Mouse (Mus musculus): Measurements from ENCODE around the gene Zdhhc14. TPM values are rescaled to one million over a fixed set of nuclear protein-coding genes. Genes with fewer than 3 reads are reported as not detected.

Gene Zdhhc14
- polyA plus RNA-seq, 2 experiments: 2.6 to 5.8 TPM

DNA sequence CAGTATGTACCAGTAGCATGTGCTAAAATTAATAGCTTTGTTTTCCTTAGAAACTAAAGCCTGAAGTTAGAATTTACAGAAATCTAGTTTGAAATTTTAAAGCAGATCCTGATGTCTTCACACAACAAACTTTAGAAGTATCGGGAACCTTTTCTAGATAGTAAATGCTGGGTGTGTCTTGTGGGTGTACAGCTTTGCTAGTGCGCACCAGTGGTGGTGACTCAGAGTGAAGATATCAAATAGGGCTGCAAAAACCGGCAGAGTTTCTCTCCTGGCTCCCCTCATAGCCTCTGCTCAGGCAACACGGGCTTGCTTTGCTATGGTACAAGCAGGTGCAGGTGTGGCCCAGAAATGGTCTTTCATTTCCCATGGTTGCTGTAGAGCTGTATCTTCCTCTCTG is 157.8 kb downstream of the Zdhhc14 start:
- no peaks in the 10 kb centered on the region for H3K27me3 ChIP-seq (ENCODE audit: control insufficient read depth, insufficient read depth, low read length)
- H3K9ac ChIP-seq (replicated peaks): no peak overlapping the region
- WGBS (ENCODE audit: insufficient replicate concordance): 65% methylated on average over 4 of the region's 4 CpGs
- H3K4me2 ChIP-seq (ENCODE audit: low read depth): no peak overlapping the region
- no peaks in the 10 kb centered on the region for H3K36me3 ChIP-seq (replicated peaks; ENCODE audit: control insufficient read depth, insufficient read depth, low read depth)
- DNase-seq (ENCODE audit: low read depth in 3 of 3, low spot score in 3 of 3) (no peak), ATAC-seq (ENCODE audit: insufficient read depth) (no peak)
- H3K4me1 ChIP-seq (replicated peaks; ENCODE audit: control insufficient read depth in 2 of 2, insufficient read depth in 2 of 2, low read length in 1 of 2): no peaks in the 10 kb centered on the region
- H3K27ac ChIP-seq: no peak overlapping the region
- no peak overlapping the region for H3K4me3 ChIP-seq (ENCODE audit: insufficient read depth in 1 of 2, low read depth in 2 of 2, low read length in 2 of 2)
- H3K9me3 ChIP-seq (ENCODE audit: control insufficient read depth, low read length): no peaks in the 10 kb centered on the region
- no peak for TF ChIP-seq EP300 (IDR thresholded peaks at IDR 0.05; ENCODE audit: low read depth)
- TF ChIP-seq CTCF (IDR thresholded peaks at IDR 0.05; ENCODE audit: low read depth): no peak

DNA sequence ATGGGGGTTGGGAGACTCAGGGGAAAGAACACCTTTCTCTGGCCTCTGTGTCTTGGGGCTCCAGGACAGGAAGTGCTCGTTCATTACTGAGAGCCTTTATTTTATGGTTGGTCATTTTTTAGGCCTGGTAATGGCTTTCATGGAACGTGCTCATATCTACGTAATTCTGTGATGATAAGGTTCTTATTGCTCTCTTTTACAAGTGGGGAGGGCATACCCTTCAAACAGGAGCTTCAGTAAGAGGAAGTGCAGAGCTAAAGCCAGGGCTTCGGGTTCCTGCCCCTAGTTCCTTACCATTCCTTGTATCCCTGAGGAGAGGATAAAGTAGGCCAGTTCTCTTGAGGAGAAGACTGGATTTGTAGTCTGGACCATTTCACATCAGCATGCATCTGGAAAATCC is 158.3 kb downstream of the Zdhhc14 start:
- no peaks in the 10 kb centered on the region for H3K4me1 ChIP-seq (replicated peaks; ENCODE audit: control insufficient read depth in 2 of 2, insufficient read depth in 2 of 2, low read length in 1 of 2)
- 54% methylated on average over 4 of the region's 4 CpGs for WGBS (ENCODE audit: insufficient replicate concordance)
- no peak overlapping the region for H3K27ac ChIP-seq
- ATAC-seq (ENCODE audit: insufficient read depth) (no peak), DNase-seq (ENCODE audit: low read depth in 3 of 3, low spot score in 3 of 3) (no peak)
- H3K27me3 ChIP-seq (ENCODE audit: control insufficient read depth, insufficient read depth, low read length): no peaks in the 10 kb centered on the region
- TF ChIP-seq CTCF (IDR thresholded peaks at IDR 0.05; ENCODE audit: low read depth) (no peak), EP300 (IDR thresholded peaks at IDR 0.05; ENCODE audit: low read depth) (no peak)
- H3K4me3 ChIP-seq (ENCODE audit: insufficient read depth in 1 of 2, low read depth in 2 of 2, low read length in 2 of 2): no peak overlapping the region
- H3K9me3 ChIP-seq (ENCODE audit: control insufficient read depth, low read length): no peaks in the 10 kb centered on the region
- no peak overlapping the region for H3K4me2 ChIP-seq (ENCODE audit: low read depth)
- H3K9ac ChIP-seq (replicated peaks): no peak overlapping the region
- no peaks in the 10 kb centered on the region for H3K36me3 ChIP-seq (replicated peaks; ENCODE audit: control insufficient read depth, insufficient read depth, low read depth)

DNA sequence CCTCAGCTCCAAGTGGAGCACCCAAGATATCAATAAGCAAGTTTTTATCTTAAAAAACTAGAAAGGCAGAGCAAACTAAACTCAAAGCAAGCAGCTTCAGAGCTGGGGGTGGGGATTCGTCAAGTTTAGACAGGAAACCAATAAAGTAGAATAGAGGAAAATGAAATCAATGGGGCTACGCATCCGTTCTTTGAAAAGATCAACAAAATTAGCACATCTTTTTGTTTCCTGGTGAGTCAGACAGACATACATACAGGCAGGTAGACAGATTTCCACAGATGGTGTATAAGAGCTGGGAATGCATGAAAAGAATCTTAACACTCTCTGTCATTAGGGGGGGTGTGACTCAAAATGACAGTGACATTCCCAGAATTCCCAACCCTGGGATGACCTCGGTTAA is 159.2 kb downstream of the Zdhhc14 start:
- H3K9ac ChIP-seq (replicated peaks): no peak overlapping the region
- TF ChIP-seq EP300 (IDR thresholded peaks at IDR 0.05; ENCODE audit: low read depth) (no peak), CTCF (IDR thresholded peaks at IDR 0.05; ENCODE audit: low read depth) (no peak)
- no peaks in the 10 kb centered on the region for H3K9me3 ChIP-seq (ENCODE audit: control insufficient read depth, low read length)

DNA sequence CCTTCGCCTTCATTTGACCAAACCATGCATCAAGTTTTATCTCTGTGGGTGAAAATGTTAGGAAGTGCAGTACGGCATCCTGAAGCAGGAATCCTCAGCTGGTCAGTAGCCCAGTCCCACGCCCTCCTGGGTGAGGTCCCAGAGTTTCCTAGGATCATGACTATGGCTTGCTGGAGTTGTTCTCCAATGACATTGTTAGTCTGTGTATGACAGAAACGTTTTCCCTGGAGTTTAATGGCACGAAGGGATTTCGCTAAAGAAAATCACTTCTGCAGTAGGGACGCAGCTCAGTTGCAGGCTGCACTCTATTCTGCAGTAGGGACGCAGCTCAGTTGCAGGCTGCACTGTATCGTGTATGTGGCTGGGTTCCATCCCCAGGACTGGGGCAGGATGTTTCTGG is 161.6 kb downstream of the Zdhhc14 start:
- ATAC-seq (ENCODE audit: insufficient read depth): no peak
- TF ChIP-seq CTCF (IDR thresholded peaks at IDR 0.05; ENCODE audit: low read depth): no peak
- TF ChIP-seq EP300 (IDR thresholded peaks at IDR 0.05; ENCODE audit: low read depth): no peak
- WGBS (ENCODE audit: insufficient replicate concordance): 76% methylated on average over 9 of the region's 9 CpGs

More for the DNA sequence above, 159.2 kb downstream of the Zdhhc14 start:
- Histone ChIP-seq H3K27ac (no peak overlapping the region), H3K27me3 (ENCODE audit: control insufficient read depth, insufficient read depth, low read length) (no peaks in the 10 kb centered on the region), H3K4me2 (ENCODE audit: low read depth) (no peak overlapping the region), H3K4me3 (ENCODE audit: insufficient read depth in 1 of 2, low read depth in 2 of 2, low read length in 2 of 2) (no peak overlapping the region), H3K36me3 (replicated peaks; ENCODE audit: control insufficient read depth, insufficient read depth, low read depth) (no peaks in the 10 kb centered on the region), H3K4me1 (replicated peaks; ENCODE audit: control insufficient read depth in 2 of 2, insufficient read depth in 2 of 2, low read length in 1 of 2) (no peaks in the 10 kb centered on the region)
- WGBS (ENCODE audit: insufficient replicate concordance): 75% methylated on average over 4 of the region's 4 CpGs
- ATAC-seq (ENCODE audit: insufficient read depth) (no peak), DNase-seq (ENCODE audit: low read depth in 3 of 3, low spot score in 3 of 3) (no peak)

DNA sequence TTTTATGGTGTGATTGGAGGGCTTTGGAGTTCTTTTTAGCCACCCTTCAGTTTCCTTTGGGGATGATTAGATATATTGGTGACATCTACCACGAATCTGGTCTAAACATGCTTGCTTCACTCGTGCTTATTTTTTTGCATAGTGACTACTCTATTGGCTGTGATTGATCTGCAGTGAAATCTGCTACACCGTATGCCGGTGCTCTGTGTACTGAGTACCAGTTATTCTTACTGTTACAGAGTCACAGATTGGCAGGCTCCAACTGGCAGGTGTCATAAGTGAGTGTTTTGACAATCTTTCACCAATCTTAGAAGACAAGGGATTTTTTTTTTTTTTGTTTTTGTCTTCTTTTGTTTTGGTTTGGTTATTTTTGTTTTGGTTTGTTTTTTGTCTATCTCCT is 163.2 kb downstream of the Zdhhc14 start:
- TF ChIP-seq EP300 (IDR thresholded peaks at IDR 0.05; ENCODE audit: low read depth) (no peak), CTCF (IDR thresholded peaks at IDR 0.05; ENCODE audit: low read depth) (no peak)

More for the DNA sequence above, 161.6 kb downstream of the Zdhhc14 start:
- Histone ChIP-seq H3K27ac (no peak overlapping the region), H3K27me3 (ENCODE audit: control insufficient read depth, insufficient read depth, low read length) (no peaks in the 10 kb centered on the region), H3K36me3 (replicated peaks; ENCODE audit: control insufficient read depth, insufficient read depth, low read depth) (no peaks in the 10 kb centered on the region), H3K9me3 (ENCODE audit: control insufficient read depth, low read length) (no peaks in the 10 kb centered on the region), H3K9ac (replicated peaks) (no peak overlapping the region), H3K4me2 (ENCODE audit: low read depth) (no peak overlapping the region), H3K4me1 (replicated peaks; ENCODE audit: control insufficient read depth in 2 of 2, insufficient read depth in 2 of 2, low read length in 1 of 2) (no peaks in the 10 kb centered on the region), H3K4me3 (ENCODE audit: insufficient read depth in 1 of 2, low read depth in 2 of 2, low read length in 2 of 2) (no peak overlapping the region)
- DNase-seq (ENCODE audit: low read depth in 3 of 3, low spot score in 3 of 3): no peak

More for the DNA sequence above, 163.2 kb downstream of the Zdhhc14 start:
- Histone ChIP-seq H3K36me3 (replicated peaks; ENCODE audit: control insufficient read depth, insufficient read depth, low read depth) (no peaks in the 10 kb centered on the region), H3K4me2 (ENCODE audit: low read depth) (no peak overlapping the region), H3K27me3 (ENCODE audit: control insufficient read depth, insufficient read depth, low read length) (no peaks in the 10 kb centered on the region), H3K9ac (replicated peaks) (no peak overlapping the region), H3K9me3 (ENCODE audit: control insufficient read depth, low read length) (no peaks in the 10 kb centered on the region), H3K4me1 (replicated peaks; ENCODE audit: control insufficient read depth in 2 of 2, insufficient read depth in 2 of 2, low read length in 1 of 2) (no peaks in the 10 kb centered on the region), H3K4me3 (ENCODE audit: insufficient read depth in 1 of 2, low read depth in 2 of 2, low read length in 2 of 2) (no peak overlapping the region), H3K27ac (no peak overlapping the region)
- WGBS (ENCODE audit: insufficient replicate concordance): 82% methylated on average over 4 of the region's 4 CpGs
- ATAC-seq (ENCODE audit: insufficient read depth): no peak
- no peak for DNase-seq (ENCODE audit: low read depth in 3 of 3, low spot score in 3 of 3)
